Mouse (Mus musculus) spleen, adult 2 months (tissue): ENCODE results near the gene Figla. TPM values are rescaled to one million over a fixed set of nuclear protein-coding genes. Genes with fewer than 3 reads are reported as not detected.

Experiments used
- DNase-seq, 2 experiments: peaks; one replicate each; pipeline versions ENCODE4 v3.0.0 to v3.0.0-alpha.2; 2012 to 2021; ENCODE audit warnings: low spot score in 2 of 2, low read depth in 1 of 2
- H3K27ac ChIP-seq: fragments of 200-500 bp; 2 replicates; pipeline ENCODE4 v1.5.1; 2012; ENCODE audit warnings: low read length, inconsistent platforms; ENCODE audit not compliant: insufficient read depth
- H3K27me3 ChIP-seq: fragments of 200-500 bp; 2 replicates; pipeline ENCODE4 v1.6.1; 2012; ENCODE audit warnings: mild to moderate bottlenecking, moderate library complexity, low read length, inconsistent platforms; ENCODE audit not compliant: control insufficient read depth, insufficient read depth
- H3K36me3 ChIP-seq: fragments of 200-500 bp; 2 replicates; pipeline ENCODE4 v1.6.1; 2012; ENCODE audit warnings: mild to moderate bottlenecking, low read length, inconsistent platforms; ENCODE audit not compliant: control insufficient read depth, insufficient read depth
- H3K4me1 ChIP-seq: fragments of 200-500 bp; 2 replicates; pipeline ENCODE4 v1.6.1; 2011; ENCODE audit warnings: inconsistent platforms; ENCODE audit not compliant: control insufficient read depth, insufficient read depth, insufficient read length
- H3K4me3 ChIP-seq: fragments of 200-500 bp; 2 replicates; pipeline ENCODE4 v1.5.1; 2011; ENCODE audit warnings: mild to moderate bottlenecking, inconsistent platforms; ENCODE audit not compliant: insufficient read depth, insufficient read length; ENCODE audit errors: extremely low read depth
- CTCF ChIP-seq: fragments of 200-500 bp; IDR thresholded peaks from 2 replicates; pipeline ENCODE4 v1.5.1; 2011; ENCODE audit warnings: mild to moderate bottlenecking, inconsistent platforms; ENCODE audit not compliant: insufficient read depth, insufficient read length, insufficient replicate concordance; ENCODE audit errors: extremely low read depth
- POLR2A ChIP-seq: fragments of 200-500 bp; IDR thresholded peaks from 2 replicates; pipeline ENCODE4 v1.6.1; 2011; ENCODE audit warnings: low read depth, low read length, inconsistent platforms
- WGBS: fragments of 180-500 bp; shearing (Covaris S2); methylation state at CpG from one replicate; pipeline ENCODE4 v1.1.7; 2018; 5-methylcytosine and 5-hydroxymethylcytosine counted together
- polyA plus RNA-seq: library from polyadenylated mRNA; depleted of rRNA; stranded (reverse); fragments of >200 nt; gene quantifications from 2 replicates; pipeline ENCODE4 v1.2.3, GENCODE M21; 2012

Gene Figla
- polyA plus RNA-seq, 1 experiment = not detected

- no peaks in the 10 kb centered on the region for H3K36me3 ChIP-seq
- no peak overlapping the region for H3K4me3 ChIP-seq
- TF ChIP-seq POLR2A = no peak
- no peak for TF ChIP-seq CTCF
- no peaks in the 10 kb centered on the region for H3K4me1 ChIP-seq
- no peaks in the 10 kb centered on the region; the same call in 1 of the 2 replicates for H3K27me3 ChIP-seq
- 76% methylated on average over 2 of the region's 2 CpGs for WGBS
- H3K27ac ChIP-seq = no peak overlapping the region
- DNase-seq = no peak
Observed at GRCm38 (mm10) chr6:86028150-86028549, 12.2 kb downstream of the Figla start.

- Histone ChIP-seq H3K36me3 (no peaks in the 10 kb centered on the region), H3K27ac (no peak within 1 kb of the TSS), H3K4me3 (no peak within 1 kb of the TSS), H3K4me1 (no peaks in the 10 kb centered on the region), H3K27me3 (no peaks in the 10 kb centered on the region; the same call in 1 of the 2 replicates)
- no peak for DNase-seq
- WGBS = 6% methylated on average over 56 of the region's 56 CpGs
- no peak for TF ChIP-seq CTCF
- no peak for TF ChIP-seq POLR2A
Observed at GRCm38 (mm10) chr6:86028601-86029322, 12.8 kb downstream of the Figla start, which contains the start of gene Add2. Gene Add2 (plus strand): TSS chr6:86028681.

- no peak for DNase-seq
- H3K36me3 ChIP-seq = no peaks in the 10 kb centered on the region
- H3K4me1 ChIP-seq = no peaks in the 10 kb centered on the region
- H3K27me3 ChIP-seq = no peaks in the 10 kb centered on the region; the same call in 1 of the 2 replicates
- 29% methylated on average over 6 of the region's 6 CpGs for WGBS
- H3K27ac ChIP-seq = no peak overlapping the region
- H3K4me3 ChIP-seq = no peak overlapping the region
- TF ChIP-seq POLR2A = no peak
- TF ChIP-seq CTCF = no peak
Observed at GRCm38 (mm10) chr6:86029323-86029713, 13.3 kb downstream of the Figla start.

GRCm38 (mm10) chr6:86031527-86031926, 15.6 kb downstream of the Figla start:
- no peak for TF ChIP-seq POLR2A
- no peak for TF ChIP-seq CTCF
- no peak for DNase-seq
- Histone ChIP-seq H3K36me3 (no peaks in the 10 kb centered on the region), H3K4me1 (no peaks in the 10 kb centered on the region), H3K27ac (no peak overlapping the region), H3K27me3 (no peaks in the 10 kb centered on the region; the same call in 1 of the 2 replicates), H3K4me3 (no peak overlapping the region)
- WGBS = 87% methylated on average over 2 of the region's 2 CpGs

- TF ChIP-seq CTCF (no peak), POLR2A (no peak)
- Histone ChIP-seq H3K4me1 (no peaks in the 10 kb centered on the region), H3K27me3 (no peaks in the 10 kb centered on the region), H3K4me3 (no peak overlapping the region), H3K36me3 (no peaks in the 10 kb centered on the region), H3K27ac (no peak overlapping the region)
- no peak for DNase-seq
- 82% methylated on average over 1 of the region's 1 CpGs for WGBS
Observed at GRCm38 (mm10) chr6:86033635-86034034, 17.7 kb downstream of the Figla start.

- H3K4me1 ChIP-seq = no peaks in the 10 kb centered on the region
- H3K27ac ChIP-seq = no peak overlapping the region
- TF ChIP-seq CTCF (no peak), POLR2A (no peak)
- H3K36me3 ChIP-seq = no peaks in the 10 kb centered on the region
- 45% methylated on average over 2 of the region's 2 CpGs for WGBS
- no peaks in the 10 kb centered on the region for H3K27me3 ChIP-seq
- DNase-seq = no peak
- no peak overlapping the region for H3K4me3 ChIP-seq
Observed at GRCm38 (mm10) chr6:86038901-86039300, 22.9 kb downstream of the Figla start.

GRCm38 (mm10) chr6:86040140-86040539, 24.2 kb downstream of the Figla start:
- H3K36me3 ChIP-seq = no peaks in the 10 kb centered on the region
- no peak for DNase-seq
- WGBS = 96% methylated on average over 1 of the region's 1 CpGs
- no peaks in the 10 kb centered on the region for H3K27me3 ChIP-seq
- no peak overlapping the region for H3K4me3 ChIP-seq
- no peak for TF ChIP-seq POLR2A
- no peak for TF ChIP-seq CTCF
- no peaks in the 10 kb centered on the region for H3K4me1 ChIP-seq
- no peak overlapping the region for H3K27ac ChIP-seq

- Histone ChIP-seq H3K27me3 (no peaks in the 10 kb centered on the region), H3K36me3 (no peaks in the 10 kb centered on the region), H3K4me3 (no peak overlapping the region), H3K4me1 (no peaks in the 10 kb centered on the region), H3K27ac (no peak overlapping the region)
- no peak for TF ChIP-seq POLR2A
- no peak for TF ChIP-seq CTCF
- 93% methylated on average over 11 of the region's 11 CpGs for WGBS
- no peak for DNase-seq
Observed at GRCm38 (mm10) chr6:86047510-86047909, 31.5 kb downstream of the Figla start.
